Mouse (Mus musculus) layer of hippocampus, adult 18-20 months (tissue): ENCODE results near the gene Arl9. TPM values are rescaled to one million over a fixed set of nuclear protein-coding genes. Genes with fewer than 3 reads are reported as not detected.
"Not testable (repeated sequence)": the region's sequence is repeated elsewhere in the genome, so short reads cannot be mapped to it uniquely, and the experiment has no call there.

Experiments
- DNase-seq, 2 experiments: peaks; one replicate each; pipeline ENCODE4 v3.0.0; 2022; ENCODE audit warnings: low spot score in 2 of 2
- total RNA-seq, 2 experiments: library from RNA; stranded (reverse); gene quantifications; 2 replicates each; pipeline ENCODE4 v1.2.3; 2021

Gene Arl9
- total RNA-seq, 2 experiments from 2014 or later: not detected

DNA sequence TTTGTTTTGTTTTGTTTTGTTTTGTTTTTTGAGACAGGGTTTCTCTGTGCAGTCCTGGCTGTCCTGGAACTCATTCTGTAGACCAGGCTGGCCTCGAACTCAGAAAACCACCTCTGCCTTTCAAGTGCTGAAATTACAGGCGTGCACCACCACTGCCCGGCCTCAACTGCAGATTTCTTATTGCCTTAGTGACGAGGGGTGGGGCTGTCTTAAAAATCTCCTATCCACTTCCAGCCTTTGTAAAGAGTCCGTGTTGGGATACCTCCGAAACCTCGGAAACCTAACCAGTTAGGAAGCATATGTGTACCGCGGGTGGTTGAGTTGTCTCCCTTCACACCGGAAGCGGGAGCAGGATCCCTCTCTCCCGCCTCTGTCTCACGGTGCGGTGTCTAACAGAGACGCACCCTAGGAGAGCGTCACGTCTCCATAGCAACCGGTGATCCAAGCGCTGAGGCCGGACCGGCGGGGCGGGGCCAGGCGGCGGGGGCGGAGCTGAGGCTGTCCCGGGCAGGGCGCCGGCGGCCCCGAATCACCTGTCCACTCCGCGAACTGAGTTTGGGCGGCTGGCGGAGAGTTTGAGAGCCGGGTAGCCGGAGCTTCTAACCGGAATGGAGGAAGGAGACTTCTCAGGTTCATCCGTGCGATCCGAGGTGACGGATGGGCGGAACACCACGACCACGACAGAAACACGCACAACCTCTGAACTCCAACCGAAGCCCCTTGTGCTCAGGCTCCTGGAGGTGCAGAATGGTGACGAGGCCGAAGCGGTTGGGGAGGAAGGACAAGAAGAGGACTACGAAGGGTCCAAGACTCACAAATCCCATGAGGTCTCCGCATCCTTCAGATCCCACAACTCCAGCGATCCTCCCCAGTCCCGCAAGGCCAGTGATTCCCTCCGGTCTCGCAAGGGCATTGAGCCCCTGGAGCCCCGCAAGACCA lies 12.0 kb downstream of the Arl9 start, which contains the start of gene Thegl:
TSS of gene Thegl (plus strand) at position 480 of the 939 bp plus-strand sequence.
- DNase-seq: peak; percentile 66 to 78

DNA sequence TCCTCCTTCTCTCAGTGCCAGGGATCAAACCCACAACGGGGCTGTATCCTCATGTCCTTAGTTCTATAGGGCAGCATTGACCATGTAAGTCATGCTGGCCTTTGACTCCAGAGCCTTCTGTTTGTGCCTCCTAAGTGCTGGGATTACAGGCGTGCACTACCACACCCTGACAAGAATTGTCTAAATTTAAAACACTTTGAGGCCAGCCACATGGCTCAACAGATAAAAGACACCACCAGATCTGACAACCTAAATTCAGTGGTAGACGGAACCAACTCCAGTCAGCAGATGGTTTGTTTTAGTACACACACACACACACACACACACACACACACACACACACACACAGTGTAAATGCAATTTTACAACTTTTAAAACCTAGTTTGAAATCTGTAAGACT lies 24.2 kb downstream of the Arl9 start:
- no peak for DNase-seq

DNA sequence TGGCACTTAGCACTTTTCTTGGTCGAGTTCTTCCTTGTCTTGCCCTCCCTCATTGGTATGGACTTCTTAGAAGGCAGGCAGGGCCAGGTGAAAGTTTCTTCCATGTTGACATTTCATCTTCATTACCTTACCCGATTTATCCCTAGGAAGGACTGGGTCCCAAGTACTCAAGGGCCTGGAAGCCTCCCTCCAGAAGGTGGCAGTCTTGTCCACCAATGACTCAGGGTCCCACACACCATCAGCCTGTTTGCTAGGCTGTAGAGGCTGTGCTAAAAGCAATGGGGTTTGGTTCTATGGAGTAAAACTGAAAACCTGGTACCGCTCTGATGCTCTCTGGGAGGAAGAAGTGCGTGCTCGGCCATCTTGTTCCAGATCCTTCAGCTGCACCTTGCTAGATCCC lies 25.9 kb downstream of the Arl9 start:
- DNase-seq: peak in 1 of 2 experiments; percentile 53

DNA sequence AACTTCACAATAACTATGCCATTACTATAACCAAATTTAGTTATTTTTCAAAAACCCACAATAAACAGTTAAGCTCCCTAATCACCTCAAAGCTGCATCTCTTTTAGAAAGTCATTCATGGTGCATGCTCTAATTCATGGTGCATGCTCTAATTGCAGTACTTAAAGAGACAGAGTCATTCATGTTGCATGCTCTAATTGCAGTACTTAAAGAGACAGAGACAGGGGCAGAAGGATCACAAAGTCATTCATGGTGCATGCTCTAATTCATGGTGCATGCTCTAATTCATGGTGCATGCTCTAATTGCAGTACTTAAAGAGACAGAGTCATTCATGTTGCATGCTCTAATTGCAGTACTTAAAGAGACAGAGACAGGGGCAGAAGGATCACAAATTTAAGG lies 31.2 kb downstream of the Arl9 start:
- DNase-seq: not testable (repeated sequence)

DNA sequence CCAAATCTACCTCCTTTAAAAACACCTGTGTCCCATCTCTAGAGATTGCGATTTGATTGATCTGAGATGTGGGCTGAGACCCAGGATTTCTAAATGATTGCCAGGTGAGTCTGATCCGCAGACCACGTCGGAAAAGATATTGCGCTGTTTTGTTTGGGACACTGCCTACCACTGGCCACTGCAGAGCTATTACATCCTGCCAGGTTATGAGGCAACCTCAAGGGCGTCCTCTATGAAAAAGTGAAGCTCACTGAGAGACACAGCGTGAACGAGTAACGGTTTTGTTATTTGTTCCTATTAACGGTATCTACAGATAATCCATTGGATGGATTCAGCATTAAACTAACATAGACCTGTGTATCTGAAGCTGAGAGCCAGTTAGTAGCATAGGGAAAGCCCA lies 34.6 kb downstream of the Arl9 start:
- DNase-seq: no peak

DNA sequence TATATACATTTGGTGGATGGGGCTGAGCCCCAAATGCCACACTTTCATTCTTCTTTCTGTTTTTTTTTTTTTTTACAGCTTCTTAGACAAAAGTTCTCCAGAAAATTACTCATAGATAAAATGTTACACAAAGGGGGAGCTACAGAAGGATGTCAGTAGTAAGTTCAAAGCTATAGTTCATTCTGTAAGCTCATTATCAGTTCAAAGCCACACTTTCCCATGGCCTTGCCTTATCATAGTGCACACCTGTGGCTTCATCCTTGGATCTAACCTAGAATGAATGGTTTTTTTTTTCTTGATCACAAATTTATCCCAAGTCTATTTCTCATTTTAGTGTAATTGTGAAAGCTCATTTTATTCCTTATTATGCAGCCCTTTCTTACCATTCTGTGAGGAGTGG lies 35.5 kb downstream of the Arl9 start:
- DNase-seq: no peak

DNA sequence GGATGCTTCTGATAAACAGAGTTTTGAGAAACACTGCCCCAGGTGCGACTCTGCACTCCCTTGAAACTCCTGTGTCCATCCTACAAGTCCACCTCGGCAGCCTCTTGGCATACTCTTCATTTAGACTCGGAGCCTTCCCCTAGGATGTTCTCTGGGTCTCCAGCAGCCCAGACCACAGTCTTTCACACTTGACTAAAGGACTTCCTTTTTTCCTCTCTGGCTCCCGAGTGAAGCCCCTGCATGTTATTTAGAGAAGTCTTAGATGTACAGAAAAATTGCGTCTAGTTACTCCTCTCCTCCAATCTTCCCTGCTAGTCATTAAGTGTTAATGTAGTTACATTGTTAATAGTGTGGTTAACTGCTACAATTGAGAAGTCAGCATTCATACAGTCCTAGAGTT lies 40.5 kb downstream of the Arl9 start:
- DNase-seq: no peak

DNA sequence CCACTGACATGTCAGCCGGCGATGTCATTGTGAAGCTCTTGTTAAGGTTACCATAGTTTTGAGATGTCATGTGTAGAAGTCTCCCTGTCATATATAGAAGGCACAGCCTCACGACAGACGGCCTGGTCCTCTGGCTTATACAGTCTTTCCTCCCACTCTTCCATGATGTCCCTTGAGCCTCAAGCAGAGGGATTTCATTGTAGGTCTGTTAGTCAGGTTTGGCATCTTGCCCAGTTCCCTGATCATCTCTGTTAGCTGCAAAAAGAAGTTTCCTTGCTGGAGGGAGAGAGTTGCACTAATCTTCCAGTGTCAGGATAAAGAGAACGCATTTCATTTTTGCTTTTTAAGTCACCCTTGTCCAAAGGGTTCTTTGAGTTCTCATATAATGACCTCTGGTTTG lies 48.8 kb downstream of the Arl9 start:
- DNase-seq: no peak

DNA sequence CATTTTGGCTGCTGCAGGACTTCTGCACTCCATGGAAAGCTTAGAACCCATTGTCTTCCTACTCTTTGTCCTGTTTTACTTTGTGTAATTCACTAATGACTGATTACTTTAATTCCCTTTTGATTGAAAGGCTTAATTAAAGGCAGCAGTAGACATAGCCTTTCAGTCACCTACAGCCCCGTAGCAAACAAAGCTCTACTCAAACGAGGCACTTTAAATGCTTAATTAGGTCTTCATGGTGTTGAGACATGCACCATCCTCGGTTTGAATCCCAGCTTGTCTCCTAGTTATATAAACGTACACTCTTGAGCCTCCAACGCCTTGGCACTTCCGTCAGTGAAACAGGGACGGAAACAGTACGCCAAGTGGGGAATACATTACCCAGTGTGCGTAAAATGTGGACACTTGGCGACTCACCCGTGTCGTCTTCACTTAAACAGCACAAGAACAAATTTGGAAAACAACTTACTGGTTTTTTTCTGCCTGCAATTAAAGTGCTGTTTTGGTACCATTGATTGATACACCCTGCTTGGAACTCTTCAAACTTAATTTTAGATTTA lies 53.1 kb downstream of the Arl9 start:
- no peak for DNase-seq

Other genes with a start within 250 kb of the Arl9 start
- 10 to 100 TPM; 19.3 to 23.2 TPM for gene Aasdh, start 98.5 kb upstream of the Arl9 start, total RNA-seq
- 10 to 100 TPM; 89.6 to 91.3 TPM for gene Paics, start 52.7 kb upstream of the Arl9 start, total RNA-seq
- 10 to 100 TPM; 16.2 to 17.8 TPM for gene Ppat, start 52.5 kb upstream of the Arl9 start, total RNA-seq
- 100 to 1,000 TPM in 1 of 2 experiments, 10 to 100 TPM in 1; 93.1 to 102 TPM for gene Srp72, start 29.4 kb upstream of the Arl9 start, total RNA-seq
- gene Thegl, start 12.0 kb downstream of the Arl9 start, total RNA-seq: 1 to 10 TPM in 1 of 2 experiments, under 1 TPM in 1; 0.97 to 1.1 TPM
- gene Hopx, start 111.1 kb downstream of the Arl9 start, total RNA-seq: 10 to 100 TPM; 82.2 to 84.9 TPM
- not detected for gene Spink2, start 207.4 kb downstream of the Arl9 start, total RNA-seq